Mouse (Mus musculus) cortical plate, adult 2 months (tissue): ENCODE data around the gene Oma1.

Experiments used
- CTCF ChIP-seq: fragments of 200-500 bp; IDR thresholded peaks from 2 replicates; pipeline ENCODE4 v1.5.1; 2011; ENCODE audit warnings: mild to moderate bottlenecking, control low read depth, low read length; ENCODE audit not compliant: insufficient read depth; ENCODE audit errors: extremely low read depth
- POLR2A ChIP-seq: fragments of 200-500 bp; IDR thresholded peaks from 2 replicates; pipeline ENCODE4 v1.6.1; 2011; ENCODE audit warnings: mild to moderate bottlenecking, low read length, control low read depth; ENCODE audit not compliant: insufficient read depth; ENCODE audit errors: extremely low read depth

DNA sequence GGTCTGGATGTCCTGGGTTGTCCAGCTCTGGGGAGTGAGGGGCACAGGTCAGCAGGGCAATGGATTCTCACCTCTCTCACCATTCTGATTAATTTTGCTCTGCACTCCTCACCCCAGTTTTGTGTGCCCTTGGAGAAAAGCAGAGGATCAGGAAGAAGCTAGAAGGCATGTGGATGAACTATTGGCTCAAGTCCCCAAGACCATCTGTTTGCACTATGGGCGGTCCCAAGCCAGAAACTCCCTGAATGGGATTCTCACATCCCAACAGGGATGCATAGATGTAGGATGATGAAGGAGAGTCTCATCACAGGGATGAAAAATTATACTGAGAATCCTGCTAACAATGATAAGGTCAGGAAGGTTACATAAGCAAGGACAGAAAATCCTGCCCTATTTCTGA, 9.8 kb upstream of the Oma1 start:
- no peak for TF ChIP-seq CTCF
- TF ChIP-seq POLR2A, result no peak
